ENCODE assay signal across 8 mouse cellular contexts in the genomic region with DNA sequence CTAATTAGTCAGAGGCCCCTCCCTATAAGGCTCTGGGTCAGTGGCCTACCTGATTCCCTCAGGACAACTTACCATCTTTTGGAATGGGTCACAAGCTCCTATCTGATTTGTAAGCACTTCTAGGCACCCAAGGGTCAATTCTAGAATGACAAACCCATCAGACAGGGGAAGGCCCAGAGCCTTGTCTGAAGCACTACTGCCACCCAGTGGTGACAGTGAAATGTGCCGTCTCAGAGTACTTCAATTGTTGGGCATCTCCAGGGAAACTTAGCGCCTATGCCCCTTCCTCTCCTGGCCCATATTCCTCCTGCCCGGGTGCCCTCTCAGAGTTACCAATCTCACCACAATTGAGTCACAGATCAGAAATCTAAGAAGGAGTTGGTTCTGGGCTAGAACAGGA. TPM values are rescaled to one million over a fixed set of nuclear protein-coding genes. Genes with fewer than 3 reads are reported as not detected.
DNase-seq lines count a peak whose midpoint lies in the region; TF ChIP-seq lines count a peak whose summit lies in the region.

No protein-coding gene starts in this region.

- H3K27me3 ChIP-seq in hindbrain, embryonic 10.5 days (ENCODE audit: insufficient read depth, poor library complexity, severe bottlenecking): no peaks in the 10 kb centered on the region

- peaks cover 48% of the 10 kb centered on the region for H3K36me3 ChIP-seq in ES-E14 (ENCODE audit: control insufficient read depth, insufficient read depth, low read length, poor library complexity, severe bottlenecking)
- peaks cover 86% of the 10 kb centered on the region for H3K36me3 ChIP-seq in hindbrain, embryonic 10.5 days

- H3K9ac ChIP-seq in ES-E14 (ENCODE audit: insufficient read depth, low read depth, low read length, poor library complexity, severe bottlenecking): no peak overlapping the region

- H3K27ac ChIP-seq in ES-E14 (ENCODE audit: insufficient read depth, low read depth, low read length, poor library complexity, severe bottlenecking): no peak overlapping the region
- H3K27ac ChIP-seq in bone marrow macrophage, adult 2 months (ENCODE audit: insufficient read depth, low read depth, low read length): no peak overlapping the region
- no peak overlapping the region for H3K27ac ChIP-seq in embryonic fibroblast, embryonic 13.5 days (ENCODE audit: insufficient read depth, low read length)
- H3K27ac ChIP-seq in hindbrain, embryonic 10.5 days: no peak overlapping the region

- no peak for TF ChIP-seq POLR2A in bone marrow macrophage, adult 2 months (IDR thresholded peaks at IDR 0.05; ENCODE audit: borderline replicate concordance, low read depth, low read length)
- TF ChIP-seq POLR2A in embryonic fibroblast, embryonic 13.5 days (IDR thresholded peaks at IDR 0.05; ENCODE audit: low read depth, low read length): no peak

- no peaks in the 10 kb centered on the region for H3K9me3 ChIP-seq in ES-E14 (ENCODE audit: control insufficient read depth, insufficient read depth, low read depth, low read length)
- H3K9me3 ChIP-seq in hindbrain, embryonic 10.5 days: no peaks in the 10 kb centered on the region

- in situ Hi-C loops in ES-E14 (cut with MboI; ENCODE audit: low sequenced_read_pairs in 2 of 2, unreplicated experiment in 2 of 2): no loop called here

- DNase-seq in ES-E14 (ENCODE audit: low read depth, low spot score): peak; percentile 65
- peak; percentile 76 for DNase-seq in hindbrain, embryonic 10.5 days (ENCODE audit: low spot score)
- peak; percentile 60 to 87 for DNase-seq in layer of hippocampus, adult 8-10 months (ENCODE audit: low spot score in 2 of 2)
- DNase-seq in lung, postnatal 10 days: peak; percentile 88
- peak; percentile 65 for DNase-seq in ovary, postnatal 36 days (ENCODE audit: low spot score)
- peak; percentile 84 for DNase-seq in thymus, postnatal 4 days

- peak; percentile 71 for TF ChIP-seq CTCF in bone marrow macrophage, adult 2 months (IDR thresholded peaks at IDR 0.05; ENCODE audit: low read depth, low read length)
- TF ChIP-seq CTCF in embryonic fibroblast, embryonic 13.5 days (IDR thresholded peaks at IDR 0.05; ENCODE audit: borderline replicate concordance, insufficient read depth, low read length): peak; percentile 80; the same call in 1 of the 2 replicates

- 20% methylated on average over 3 of the region's 3 CpGs for WGBS in hindbrain, embryonic 10.5 days

- H3K4me1 ChIP-seq in ES-E14 (ENCODE audit: control insufficient read depth in 2 of 2, insufficient read depth in 2 of 2, low read length in 2 of 2, poor library complexity in 1 of 2): peaks cover 0 to 3% of the 10 kb centered on the region in 2 experiments; a peak in 1 of 4 replicates
- H3K4me1 ChIP-seq in bone marrow macrophage, adult 2 months (ENCODE audit: control insufficient read depth, insufficient read depth, low read length): no peaks in the 10 kb centered on the region
- no peaks in the 10 kb centered on the region for H3K4me1 ChIP-seq in embryonic fibroblast, embryonic 13.5 days (ENCODE audit: control insufficient read depth, insufficient read depth, low read length)
- H3K4me1 ChIP-seq in hindbrain, embryonic 10.5 days (replicated peaks): peaks cover 17% of the 10 kb centered on the region

- no peak overlapping the region for H3K4me3 ChIP-seq in ES-E14 (ENCODE audit: insufficient read depth in 1 of 2, low read depth in 1 of 2, low read length in 2 of 2, poor library complexity in 1 of 2, severe bottlenecking in 1 of 2)
- no peak overlapping the region for H3K4me3 ChIP-seq in bone marrow macrophage, adult 2 months (ENCODE audit: insufficient read depth, low read length)
- no peak overlapping the region for H3K4me3 ChIP-seq in embryonic fibroblast, embryonic 13.5 days (ENCODE audit: insufficient read depth, low read length)
- no peak overlapping the region for H3K4me3 ChIP-seq in hindbrain, embryonic 10.5 days

TF ChIP-seq in ES-E14, 5 proteins besides CTCF, POLR2A, EP300 and RAD21:
- TF ChIP-seq ZC3H11A (IDR thresholded peaks at IDR 0.05; ENCODE audit: borderline replicate concordance, low read depth, low read length) (peak; percentile 83), MAFK (IDR thresholded peaks at IDR 0.05; ENCODE audit: insufficient read depth, low read depth, low read length) (no peak)

RNA-seq across cellular contexts. Expression of a gene that starts 5.2 kb away (rescaled TPM):
- total RNA-seq in ES-E14 (2012; rRNA removed): 53.6 and 55.5 TPM in 2 replicates
- 17.9 and 21.7 TPM in 2 replicates for polyA plus RNA-seq in bone marrow macrophage, adult 2 months (2012; ENCODE audit: insufficient read depth, insufficient read length, missing spikeins)
- polyA plus RNA-seq in embryonic fibroblast, embryonic 13.5 days (2011; ENCODE audit: insufficient read length, low read depth, missing spikeins): 17.9 and 18.6 TPM in 2 replicates
- polyA plus RNA-seq in hindbrain, embryonic 10.5 days (2016; fragmentation: Nextera tagmentation; extraction: Ambion mirVana): 69.2 and 72.5 TPM in 2 replicates
- 10 to 100 TPM; 38.0 to 39.9 (median 39.4) TPM for total RNA-seq in layer of hippocampus, adult 8-10 months (2022)

RNA-seq across cellular contexts. Expression of a gene that starts 47.3 kb away (rescaled TPM):
- not detected in 2 replicates for total RNA-seq in ES-E14 (2012; rRNA removed)
- polyA plus RNA-seq in bone marrow macrophage, adult 2 months (2012; ENCODE audit: insufficient read depth, insufficient read length, missing spikeins): not detected in 2 replicates
- not detected in 2 replicates for polyA plus RNA-seq in embryonic fibroblast, embryonic 13.5 days (2011; ENCODE audit: insufficient read length, low read depth, missing spikeins)
- not detected in 2 replicates for polyA plus RNA-seq in hindbrain, embryonic 10.5 days (2016; fragmentation: Nextera tagmentation; extraction: Ambion mirVana)
- total RNA-seq in layer of hippocampus, adult 8-10 months (2022): not detected
